Mouse (Mus musculus) liver, embryonic 12.5 days (tissue): ENCODE data around the gene Met. TPM values are rescaled to one million over a fixed set of nuclear protein-coding genes. Genes with fewer than 3 reads are reported as not detected.

ENCODE experiments used
- ATAC-seq: fragments of 200-750 bp; cut with Nextera tagmentation; 2 replicates; pipeline ENCODE4 v1.8.0; 2017; ENCODE audit warnings: moderate number of reproducible peaks, mild to moderate bottlenecking, moderate library complexity
- H3K27ac ChIP-seq: fragments of 300-500 bp; sonication (generic); 2 replicates; pipeline ENCODE4 v1.5.1; 2016; ENCODE audit warnings: mild to moderate bottlenecking
- H3K27me3 ChIP-seq: fragments of 300-500 bp; sonication (generic); replicated peaks from 2 replicates; pipeline ENCODE4 v1.6.1; 2016; ENCODE audit warnings: mild to moderate bottlenecking, moderate library complexity
- H3K36me3 ChIP-seq: fragments of 300-500 bp; sonication (generic); 2 replicates; pipeline ENCODE4 v1.6.1; 2016; ENCODE audit warnings: mild to moderate bottlenecking, moderate library complexity
- H3K4me1 ChIP-seq: fragments of 300-500 bp; sonication (generic); 2 replicates; pipeline ENCODE4 v1.6.1; 2016
- H3K4me2 ChIP-seq: fragments of 300-500 bp; sonication (generic); 2 replicates; pipeline ENCODE4 v1.6.1; 2016; ENCODE audit warnings: mild to moderate bottlenecking, moderate library complexity
- H3K4me3 ChIP-seq: fragments of 300-500 bp; sonication (generic); 2 replicates; pipeline ENCODE4 v1.5.1; 2016; ENCODE audit warnings: mild to moderate bottlenecking, moderate library complexity
- H3K9ac ChIP-seq: fragments of 300-500 bp; sonication (generic); 2 replicates; pipeline ENCODE4 v1.6.1; 2016; ENCODE audit warnings: mild to moderate bottlenecking, moderate library complexity
- H3K9me3 ChIP-seq: fragments of 300-500 bp; sonication (generic); replicated peaks from 2 replicates; pipeline ENCODE4 v1.6.1; 2016; ENCODE audit warnings: mild to moderate bottlenecking, moderate library complexity
- WGBS: fragments of 180-500 bp; shearing (Covaris S2); methylation state at CpG from one replicate; pipeline ENCODE4 v1.1.7; 2016; ENCODE audit not compliant: insufficient replicate concordance; 5-methylcytosine and 5-hydroxymethylcytosine counted together
- polyA plus RNA-seq: library from polyadenylated mRNA; unstranded; fragments of >200 nt; fragmentation: Nextera tagmentation; extraction: Ambion mirVana; gene quantifications from 2 replicates; pipeline ENCODE4 v1.2.1, GENCODE M21; 2016

Met gene
- polyA plus RNA-seq, 1 experiment from 2014 or later, result 6.0 TPM

GRCm38 (mm10) chr6:17497366-17497765, 33.8 kb downstream of the Met start:
- Histone ChIP-seq H3K4me2 (no peak overlapping the region), H3K4me3 (no peak overlapping the region), H3K4me1 (no peaks in the 10 kb centered on the region), H3K36me3 (no peaks in the 10 kb centered on the region), H3K9ac (no peak overlapping the region), H3K27me3 (no peaks in the 10 kb centered on the region), H3K27ac (no peak overlapping the region), H3K9me3 (no peaks in the 10 kb centered on the region)
- 63% methylated on average over 4 of the region's 4 CpGs for WGBS
- no peak for ATAC-seq

- no peak for ATAC-seq
- H3K4me2 ChIP-seq, result no peak overlapping the region
- no peaks in the 10 kb centered on the region for H3K4me1 ChIP-seq
- no peak overlapping the region for H3K9ac ChIP-seq
- H3K27me3 ChIP-seq, result no peaks in the 10 kb centered on the region
- no peaks in the 10 kb centered on the region for H3K36me3 ChIP-seq
- no peak overlapping the region for H3K27ac ChIP-seq
- no peaks in the 10 kb centered on the region for H3K9me3 ChIP-seq
- H3K4me3 ChIP-seq, result no peak overlapping the region
- WGBS, result 43% methylated on average over 8 of the region's 8 CpGs
Measured at GRCm38 (mm10) chr6:17498801-17499200, 35.2 kb downstream of the Met start.

GRCm38 (mm10) chr6:17501440-17501839, 37.8 kb downstream of the Met start:
- no peak overlapping the region for H3K4me2 ChIP-seq
- H3K9me3 ChIP-seq, result no peaks in the 10 kb centered on the region
- ATAC-seq, result no peak
- 66% methylated on average over 4 of the region's 4 CpGs for WGBS
- H3K9ac ChIP-seq, result no peak overlapping the region
- H3K27ac ChIP-seq, result no peak overlapping the region
- no peaks in the 10 kb centered on the region for H3K4me1 ChIP-seq
- no peaks in the 10 kb centered on the region for H3K27me3 ChIP-seq
- H3K36me3 ChIP-seq, result no peaks in the 10 kb centered on the region
- H3K4me3 ChIP-seq, result no peak overlapping the region

- Histone ChIP-seq H3K9ac (no peak overlapping the region), H3K9me3 (no peaks in the 10 kb centered on the region), H3K27me3 (no peaks in the 10 kb centered on the region), H3K4me1 (no peaks in the 10 kb centered on the region), H3K36me3 (no peaks in the 10 kb centered on the region), H3K4me3 (no peak overlapping the region), H3K4me2 (no peak overlapping the region), H3K27ac (no peak overlapping the region)
- no peak for ATAC-seq
- 68% methylated on average over 1 of the region's 1 CpGs for WGBS
Measured at GRCm38 (mm10) chr6:17502311-17502710, 38.7 kb downstream of the Met start.

- H3K36me3 ChIP-seq, result no peaks in the 10 kb centered on the region
- no peak for ATAC-seq
- H3K4me3 ChIP-seq, result no peak overlapping the region
- no peak overlapping the region for H3K9ac ChIP-seq
- 41% methylated on average over 3 of the region's 3 CpGs for WGBS
- H3K9me3 ChIP-seq, result no peaks in the 10 kb centered on the region
- no peaks in the 10 kb centered on the region for H3K4me1 ChIP-seq
- H3K27ac ChIP-seq, result no peak overlapping the region
- no peak overlapping the region for H3K4me2 ChIP-seq
- no peaks in the 10 kb centered on the region for H3K27me3 ChIP-seq
Measured at GRCm38 (mm10) chr6:17503724-17504123, 40.1 kb downstream of the Met start.

- Histone ChIP-seq H3K4me2 (no peak overlapping the region), H3K36me3 (no peaks in the 10 kb centered on the region), H3K9me3 (no peaks in the 10 kb centered on the region), H3K27ac (no peak overlapping the region), H3K9ac (no peak overlapping the region), H3K27me3 (no peaks in the 10 kb centered on the region), H3K4me1 (no peaks in the 10 kb centered on the region), H3K4me3 (no peak overlapping the region)
- ATAC-seq, result no peak
- 49% methylated on average over 3 of the region's 3 CpGs for WGBS
Measured at GRCm38 (mm10) chr6:17505530-17505929, 41.9 kb downstream of the Met start.

GRCm38 (mm10) chr6:17506831-17507230, 43.2 kb downstream of the Met start:
- Histone ChIP-seq H3K4me2 (no peak overlapping the region), H3K27me3 (no peaks in the 10 kb centered on the region), H3K27ac (no peak overlapping the region), H3K9ac (no peak overlapping the region), H3K9me3 (no peaks in the 10 kb centered on the region), H3K4me3 (no peak overlapping the region), H3K4me1 (no peaks in the 10 kb centered on the region), H3K36me3 (no peaks in the 10 kb centered on the region)
- ATAC-seq, result no peak
- WGBS, result 69% methylated on average over 2 of the region's 2 CpGs

- H3K9me3 ChIP-seq, result no peaks in the 10 kb centered on the region
- no peaks in the 10 kb centered on the region for H3K27me3 ChIP-seq
- H3K4me3 ChIP-seq, result no peak overlapping the region
- no peaks in the 10 kb centered on the region for H3K4me1 ChIP-seq
- no peak overlapping the region for H3K4me2 ChIP-seq
- H3K9ac ChIP-seq, result no peak overlapping the region
- H3K27ac ChIP-seq, result no peak overlapping the region
- no peaks in the 10 kb centered on the region for H3K36me3 ChIP-seq
- WGBS, result 50% methylated on average over 5 of the region's 5 CpGs
- no peak for ATAC-seq
Measured at GRCm38 (mm10) chr6:17508184-17508583, 44.6 kb downstream of the Met start.

GRCm38 (mm10) chr6:17508604-17509372, 45.2 kb downstream of the Met start:
- no peak overlapping the region for H3K4me2 ChIP-seq
- ATAC-seq, result no peak

GRCm38 (mm10) chr6:17513381-17513780, 49.8 kb downstream of the Met start:
- H3K4me3 ChIP-seq, result no peak overlapping the region
- WGBS, result 79% methylated on average over 15 of the region's 15 CpGs
- H3K4me2 ChIP-seq, result no peak overlapping the region
- no peaks in the 10 kb centered on the region for H3K27me3 ChIP-seq
- no peaks in the 10 kb centered on the region for H3K9me3 ChIP-seq
- no peak overlapping the region for H3K27ac ChIP-seq
- ATAC-seq, result no peak
- no peak overlapping the region for H3K9ac ChIP-seq
- no peaks in the 10 kb centered on the region for H3K36me3 ChIP-seq
- no peaks in the 10 kb centered on the region for H3K4me1 ChIP-seq

More at GRCm38 (mm10) chr6:17508604-17509372, 45.2 kb downstream of the Met start:
- H3K4me1 ChIP-seq, result no peaks in the 10 kb centered on the region
- H3K36me3 ChIP-seq, result no peaks in the 10 kb centered on the region
- no peak overlapping the region for H3K4me3 ChIP-seq
- H3K27ac ChIP-seq, result no peak overlapping the region
- 69% methylated on average over 9 of the region's 9 CpGs for WGBS
- H3K9me3 ChIP-seq, result no peaks in the 10 kb centered on the region
- H3K27me3 ChIP-seq, result no peaks in the 10 kb centered on the region
- H3K9ac ChIP-seq, result no peak overlapping the region

GRCm38 (mm10) chr6:17515775-17516460, 52.3 kb downstream of the Met start:
- no peak for ATAC-seq
- Histone ChIP-seq H3K4me2 (no peak overlapping the region), H3K4me3 (no peak overlapping the region), H3K36me3 (no peaks in the 10 kb centered on the region), H3K27me3 (no peaks in the 10 kb centered on the region), H3K9ac (no peak overlapping the region), H3K27ac (no peak overlapping the region), H3K4me1 (no peaks in the 10 kb centered on the region), H3K9me3 (no peaks in the 10 kb centered on the region)
- WGBS, result 52% methylated on average over 7 of the region's 7 CpGs

GRCm38 (mm10) chr6:17521901-17522717, 58.5 kb downstream of the Met start:
- WGBS, result 65% methylated on average over 8 of the region's 8 CpGs
- no peaks in the 10 kb centered on the region for H3K36me3 ChIP-seq
- no peaks in the 10 kb centered on the region for H3K9me3 ChIP-seq

More at GRCm38 (mm10) chr6:17521901-17522717, 58.5 kb downstream of the Met start:
- H3K4me2 ChIP-seq, result no peak overlapping the region
- H3K4me1 ChIP-seq, result no peaks in the 10 kb centered on the region
- H3K27ac ChIP-seq, result no peak overlapping the region
- no peaks in the 10 kb centered on the region for H3K27me3 ChIP-seq
- H3K9ac ChIP-seq, result no peak overlapping the region
- no peak for ATAC-seq
- no peak overlapping the region for H3K4me3 ChIP-seq
